Mouse (Mus musculus) spleen, adult 2 months (tissue): ENCODE data around the gene Rgr.

Experiments used
- CTCF ChIP-seq: fragments of 200-500 bp; IDR thresholded peaks from 2 replicates; pipeline ENCODE4 v1.5.1; 2011; ENCODE audit warnings: mild to moderate bottlenecking, inconsistent platforms; ENCODE audit not compliant: insufficient read depth, insufficient read length, insufficient replicate concordance; ENCODE audit errors: extremely low read depth
- POLR2A ChIP-seq: fragments of 200-500 bp; IDR thresholded peaks from 2 replicates; pipeline ENCODE4 v1.6.1; 2011; ENCODE audit warnings: low read depth, low read length, inconsistent platforms

DNA sequence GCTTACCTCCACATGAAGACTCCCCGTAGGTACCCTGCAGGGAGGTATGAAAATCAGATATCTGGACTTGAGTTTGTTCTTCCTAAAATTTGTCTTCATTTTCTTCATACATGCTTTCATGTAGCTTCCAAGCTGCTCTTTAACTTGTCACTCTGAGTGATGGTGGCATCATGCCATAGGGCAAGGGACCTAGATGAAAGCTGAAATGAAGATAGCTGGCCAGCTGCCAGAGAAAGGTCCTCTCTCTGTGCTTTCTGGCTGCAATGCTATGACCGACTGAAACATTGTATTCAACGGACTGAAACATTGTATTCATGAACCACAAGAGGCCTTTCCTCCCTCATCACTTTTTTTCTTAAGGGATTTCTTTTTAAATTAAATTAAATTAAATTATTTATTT, 20.2 kb downstream of the Rgr start:
- TF ChIP-seq POLR2A, result no peak
- no peak for TF ChIP-seq CTCF
